Mouse (Mus musculus) 3134 (cell line): ENCODE measurements around the gene Mrm1.
"Not testable (repeated sequence)": the region's sequence is repeated elsewhere in the genome, so short reads cannot be mapped to it uniquely, and the experiment has no call there.

Experiments
- DNase-seq: peaks from one replicate; pipeline ENCODE4 v3.0.0-alpha.2; 2011; ENCODE audit warnings: low spot score; ENCODE audit not compliant: insufficient read length; ENCODE audit errors: extremely low read depth

Gene Mrm1

DNA sequence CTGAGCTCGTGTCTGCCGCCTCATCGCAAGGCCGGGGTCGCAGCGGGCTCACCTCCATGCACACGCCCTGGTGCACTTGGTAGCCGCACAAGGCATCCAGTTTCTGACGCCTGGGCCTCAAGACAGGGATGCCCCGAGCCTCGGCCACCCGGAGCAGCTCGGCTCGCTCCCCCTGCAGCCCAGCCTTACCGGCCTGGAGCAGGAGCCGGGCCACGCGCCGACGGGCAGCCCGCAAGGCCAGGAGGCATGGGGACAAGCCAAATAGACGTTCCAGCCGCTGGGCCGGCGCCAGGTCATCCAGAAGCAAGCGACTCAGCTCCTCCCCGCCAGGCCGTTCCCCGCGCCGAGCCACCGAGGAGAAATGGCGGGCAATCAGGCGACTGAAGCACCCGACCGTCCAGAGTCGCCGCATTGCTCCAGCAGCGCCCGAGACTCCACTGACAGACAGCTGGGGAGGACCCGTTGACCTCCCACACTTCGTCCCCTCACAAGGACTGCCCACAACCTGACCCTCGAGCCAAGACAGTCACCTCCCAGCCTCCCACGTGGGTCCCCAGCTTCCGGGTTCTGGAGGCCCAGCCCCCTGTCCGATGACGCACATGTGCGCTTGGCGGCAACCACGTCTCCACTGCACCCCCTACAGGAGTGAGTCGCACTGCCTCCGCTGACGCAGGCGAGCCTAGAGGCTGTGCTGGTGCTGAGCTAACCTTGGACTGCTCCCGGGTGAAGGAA lies at the start of gene Mrm1:
Mrm1 (minus strand) TSS at position 555 of the 732 bp plus-strand sequence.
- DNase-seq, result peak; percentile 99

DNA sequence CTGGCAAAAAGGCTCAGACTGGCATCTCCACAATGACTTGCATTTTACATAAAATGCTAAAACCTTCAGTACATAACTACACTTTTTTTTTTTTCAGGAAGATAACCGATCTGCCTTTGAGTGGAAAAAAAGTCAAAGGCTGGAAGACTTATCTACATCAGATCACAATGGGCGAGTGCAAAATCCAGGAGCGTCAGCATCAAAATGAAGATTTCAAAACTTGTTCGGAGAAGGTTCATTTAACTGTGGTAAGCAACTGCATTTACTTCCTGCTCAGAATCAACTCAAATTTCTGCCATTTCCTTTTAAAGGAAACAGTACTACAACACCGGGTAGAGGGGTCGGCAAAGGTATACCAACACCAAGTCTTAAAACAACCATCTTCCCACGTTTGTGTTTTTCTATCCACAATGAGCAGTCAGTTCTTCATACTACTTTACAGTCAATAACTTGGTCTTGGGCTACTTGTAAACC lies 49.5 kb upstream of the Mrm1 start:
- DNase-seq, result no peak

DNA sequence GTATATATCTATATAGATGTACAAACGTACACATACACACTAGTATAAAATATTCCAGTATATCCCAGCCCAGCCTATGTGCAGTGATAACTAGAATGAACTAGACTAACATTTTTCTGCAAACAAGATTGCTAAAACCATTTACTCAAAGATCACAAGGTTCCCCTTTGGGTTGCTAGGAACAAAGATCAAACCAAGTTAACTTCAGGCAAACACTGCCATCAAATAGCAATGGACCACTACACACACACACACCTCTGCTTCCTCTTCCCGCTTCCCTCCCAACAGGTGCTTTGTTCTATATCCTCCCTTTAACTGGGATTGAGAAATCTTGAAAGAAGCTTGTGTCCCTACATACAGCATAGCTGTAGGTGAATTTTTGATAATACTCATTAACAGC lies 48.3 kb upstream of the Mrm1 start:
- no peak for DNase-seq

DNA sequence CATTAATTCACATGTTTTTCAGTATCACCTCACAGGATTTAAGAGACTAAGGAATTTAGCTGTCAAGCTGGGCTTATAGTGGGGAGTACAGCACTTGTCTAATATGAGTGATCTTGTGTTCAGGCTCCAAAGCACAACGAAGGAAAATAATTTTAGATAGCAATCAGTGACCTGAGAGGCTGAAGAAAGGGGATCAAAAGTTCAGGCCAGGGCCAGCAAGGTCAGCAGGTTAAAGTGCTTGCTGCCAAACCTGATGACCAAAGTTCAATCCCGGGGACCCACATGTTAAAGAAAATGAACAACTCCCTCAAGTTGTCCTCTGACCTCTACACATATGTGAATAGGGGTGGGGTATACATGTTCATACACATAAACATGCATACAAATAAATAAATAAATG lies 46.0 kb upstream of the Mrm1 start:
- DNase-seq, result no peak

DNA sequence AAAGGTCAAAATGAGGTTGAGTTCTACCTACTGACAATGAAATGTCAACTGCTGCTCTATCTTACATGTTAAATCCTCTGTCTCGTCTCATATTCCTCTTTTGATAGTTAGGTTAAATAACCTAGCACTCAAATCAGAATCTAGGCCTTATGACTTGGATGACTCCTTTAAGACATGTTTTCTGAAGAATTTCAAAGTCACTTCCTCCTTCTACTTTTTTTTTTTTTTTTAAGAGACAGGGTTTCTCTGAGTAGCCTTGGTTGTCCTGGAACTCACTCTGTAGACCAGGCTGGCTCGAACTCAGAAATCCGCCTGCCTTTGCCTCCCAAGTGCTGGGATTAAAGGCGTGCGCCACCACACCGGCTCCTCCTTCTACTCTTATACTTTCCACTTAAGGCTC lies 36.0 kb upstream of the Mrm1 start:
- DNase-seq, result no peak

DNA sequence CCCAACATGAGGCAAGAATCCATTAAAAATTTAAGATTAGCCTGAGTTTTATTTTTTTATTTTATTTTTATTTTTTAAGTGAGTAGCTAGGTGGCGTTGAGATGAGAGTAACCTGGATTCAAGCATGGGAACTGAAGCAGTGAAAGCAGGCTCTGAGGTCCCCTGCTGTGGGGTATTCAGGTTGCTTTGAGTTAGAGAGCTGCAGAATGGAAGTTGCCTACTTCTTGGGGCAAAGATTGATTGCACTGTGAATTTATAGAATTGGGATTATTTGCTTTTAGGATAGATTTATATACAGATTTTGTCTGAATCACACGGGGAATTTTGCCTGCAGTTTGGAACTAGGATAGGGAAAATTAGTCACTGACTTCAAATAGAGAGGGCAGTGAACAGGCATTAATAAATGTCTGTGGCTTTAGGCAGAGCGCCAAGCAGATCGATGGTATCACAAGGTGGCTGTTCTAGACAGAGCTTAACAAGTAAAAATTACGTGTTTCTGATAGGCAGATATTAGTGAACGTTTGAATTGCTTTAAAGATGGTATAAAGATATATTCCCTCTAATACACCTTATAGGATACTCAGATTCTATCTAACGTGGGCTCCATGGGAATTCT lies 28.3 kb upstream of the Mrm1 start:
- DNase-seq, result no peak

DNA sequence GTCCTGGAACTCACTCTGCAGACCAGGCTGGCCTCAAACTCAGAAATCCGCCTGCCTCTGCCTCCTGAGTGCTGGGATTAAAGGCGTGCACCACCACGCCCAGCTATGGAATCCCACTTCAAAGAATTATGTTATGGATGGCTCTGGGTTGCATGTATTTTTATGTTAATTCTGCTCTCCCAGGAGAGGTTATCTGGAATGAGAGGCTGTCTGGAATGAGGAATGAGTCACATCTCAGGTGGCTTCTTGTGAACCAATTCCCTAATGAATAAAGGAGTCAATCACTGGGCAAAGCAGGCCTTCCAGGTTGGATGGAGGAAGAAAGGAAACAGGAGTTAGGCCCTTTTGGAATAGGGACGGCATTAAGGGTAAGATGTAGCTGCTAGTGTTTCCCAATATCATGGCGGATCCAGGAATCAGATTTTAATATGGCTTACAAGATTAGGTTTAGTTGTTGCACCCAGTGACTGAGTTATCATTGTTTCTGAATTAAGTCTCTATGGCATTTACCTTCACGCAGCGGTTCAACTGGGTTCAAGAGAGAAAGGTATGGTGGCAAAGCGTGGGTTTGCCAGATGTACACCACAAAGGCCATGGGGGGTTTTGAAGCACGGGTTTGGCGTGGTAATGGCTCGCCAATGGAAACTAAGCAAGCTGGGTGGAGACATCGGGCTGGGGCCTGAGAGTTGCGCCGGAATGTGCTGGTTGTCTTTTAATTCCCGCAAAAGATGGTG lies 27.6 kb upstream of the Mrm1 start:
- no peak for DNase-seq

DNA sequence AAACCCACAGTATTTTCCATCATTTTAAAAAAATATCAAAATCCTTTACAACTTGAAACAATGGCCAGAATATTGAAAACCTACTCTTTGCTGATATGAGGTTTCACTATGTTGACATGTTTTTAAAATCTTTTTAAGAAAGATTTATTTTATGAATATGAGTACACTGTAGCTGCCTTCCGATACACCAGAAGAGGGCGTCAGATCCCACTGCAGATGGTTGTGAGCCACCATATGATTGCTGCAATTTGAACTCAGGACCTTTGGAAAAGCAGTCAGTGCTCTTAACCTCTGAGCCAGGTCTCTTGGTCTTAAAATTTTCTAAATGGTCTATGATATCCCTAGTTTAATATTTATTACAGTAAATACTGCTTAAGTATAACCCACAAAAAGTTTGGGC lies 20.0 kb upstream of the Mrm1 start:
- no peak for DNase-seq

DNA sequence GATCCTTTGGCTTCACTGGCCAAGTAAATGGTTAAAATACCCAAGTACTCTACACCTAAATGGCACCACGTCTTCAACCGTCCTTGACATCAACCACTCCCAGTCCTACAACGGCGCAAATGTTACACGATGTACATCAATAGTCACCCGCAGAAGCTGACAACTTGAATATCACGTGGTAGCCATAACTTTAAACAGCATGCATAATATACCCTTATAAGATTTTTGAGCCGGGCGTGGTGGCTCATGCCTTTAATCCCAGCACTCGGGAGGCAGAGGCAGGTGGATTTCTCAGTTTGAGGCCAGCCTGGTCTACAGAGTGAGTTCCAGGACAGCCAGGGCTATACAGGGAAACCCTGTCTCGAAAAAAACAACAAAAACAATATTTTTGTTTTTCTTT lies 10.2 kb upstream of the Mrm1 start:
- not testable (repeated sequence) for DNase-seq

DNA sequence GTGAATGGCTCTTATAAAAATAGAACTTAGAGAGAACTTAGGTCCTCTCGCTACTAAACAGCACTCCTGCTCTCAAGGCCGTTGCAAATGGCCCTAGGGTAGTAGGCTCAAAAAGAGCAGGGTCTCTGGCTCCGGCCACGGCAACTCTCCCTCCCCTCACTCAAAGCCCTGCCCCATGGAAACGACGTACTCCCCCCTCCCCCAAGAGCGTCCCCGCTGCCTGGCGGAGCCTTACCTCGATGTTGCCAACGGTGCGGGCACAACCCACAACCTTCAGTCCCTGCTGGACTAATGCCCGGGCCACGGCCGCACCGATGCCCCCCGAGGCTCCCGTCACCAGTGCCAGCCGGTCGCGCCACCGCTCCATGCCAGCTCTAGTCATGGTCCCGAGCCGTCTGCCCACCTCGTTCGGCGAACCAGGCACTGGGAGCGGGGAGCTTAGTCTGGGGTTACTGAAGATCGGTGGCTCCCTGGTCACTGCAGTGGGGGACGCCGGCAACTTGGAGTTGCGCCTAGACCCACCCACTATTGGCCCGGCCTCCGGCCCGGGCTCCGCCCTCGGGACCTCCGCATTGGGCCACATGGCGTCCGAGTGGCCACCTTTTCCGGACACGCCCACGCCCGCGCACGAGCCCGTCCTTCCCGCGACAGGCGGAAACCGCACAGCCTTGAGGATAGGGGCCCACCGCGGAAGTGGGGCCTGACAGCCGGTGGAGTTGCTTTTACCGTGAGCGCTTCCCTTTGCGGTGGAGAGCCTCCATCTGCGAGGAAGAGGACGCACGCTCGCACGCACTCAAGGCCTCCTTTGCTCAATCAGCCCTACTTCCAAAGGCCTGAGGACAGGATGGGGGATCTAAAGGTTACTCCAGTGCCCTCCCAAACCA lies 9.4 kb upstream of the Mrm1 start, which contains the start of gene Dhrs11:
Dhrs11 (minus strand) TSS at position 479 of the 884 bp plus-strand sequence.
- peak; percentile 97 for DNase-seq

DNA sequence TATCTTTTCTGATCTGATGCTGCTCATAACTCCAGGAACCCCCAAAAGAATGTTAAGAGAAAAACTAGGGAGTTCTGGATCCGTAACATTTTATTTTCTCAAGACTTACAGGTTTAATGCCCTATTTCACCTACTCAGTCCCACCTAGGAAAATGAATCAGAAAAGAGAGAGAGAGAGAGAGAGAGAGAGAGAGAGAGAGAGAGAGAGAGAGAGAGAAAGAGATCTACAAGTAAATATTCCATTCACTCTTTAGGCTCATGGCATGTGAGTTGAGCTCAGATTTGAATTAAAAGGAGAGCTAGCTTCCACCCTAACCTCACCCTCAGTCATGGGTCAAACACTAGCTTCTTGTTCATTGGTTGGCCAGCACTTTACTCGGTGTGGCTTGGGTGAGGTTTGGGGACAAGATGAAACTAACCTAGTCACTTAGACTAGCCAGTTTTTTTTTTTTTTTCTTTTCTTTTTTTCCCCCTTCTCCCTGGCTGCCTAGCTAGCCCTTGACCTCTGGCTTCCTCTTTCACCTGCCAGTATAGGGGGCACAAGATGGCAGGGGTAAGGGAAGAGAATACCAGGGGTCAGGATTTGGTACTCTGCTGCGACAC lies 8.7 kb upstream of the Mrm1 start:
- no peak for DNase-seq

DNA sequence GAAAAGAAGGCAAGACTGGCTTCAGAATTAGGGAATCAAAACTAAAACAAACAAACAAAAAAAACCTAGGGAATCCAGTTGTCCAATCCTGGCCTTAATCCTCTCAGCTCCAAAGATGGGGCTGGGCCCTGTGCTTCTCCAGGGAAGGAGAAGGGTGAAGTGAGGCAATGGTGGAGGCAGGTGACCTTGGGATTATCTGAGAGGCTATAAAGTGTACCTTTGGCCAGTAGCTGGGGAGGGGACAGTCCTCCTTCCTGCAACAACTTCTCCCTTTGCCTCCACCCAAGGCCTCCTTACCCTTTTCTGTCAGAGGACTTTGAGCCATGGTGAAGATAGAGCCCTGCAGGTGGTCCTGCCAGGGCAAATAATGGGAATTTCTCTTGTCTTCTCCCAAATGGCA lies 8.2 kb upstream of the Mrm1 start:
- DNase-seq, result no peak

DNA sequence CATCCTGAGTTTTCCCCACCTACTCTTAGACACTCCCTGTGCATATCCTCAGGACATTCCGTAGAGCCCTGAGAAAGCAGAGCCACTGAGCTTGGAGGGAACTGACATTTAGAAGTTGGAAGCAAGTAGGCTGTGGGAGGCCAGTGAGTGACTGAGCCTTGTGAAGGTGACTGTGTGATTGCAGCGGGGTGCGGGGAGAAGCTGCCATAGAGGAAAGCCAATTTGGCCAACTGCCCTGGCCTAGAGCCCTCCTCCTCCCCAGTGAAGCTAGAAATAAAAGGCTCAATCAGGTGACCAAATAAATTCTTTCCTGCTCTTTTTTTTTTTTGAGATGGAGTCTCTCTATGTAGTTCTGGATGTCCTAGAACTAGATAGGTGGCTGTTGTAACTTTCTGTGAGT lies 6.9 kb upstream of the Mrm1 start:
- no peak for DNase-seq

DNA sequence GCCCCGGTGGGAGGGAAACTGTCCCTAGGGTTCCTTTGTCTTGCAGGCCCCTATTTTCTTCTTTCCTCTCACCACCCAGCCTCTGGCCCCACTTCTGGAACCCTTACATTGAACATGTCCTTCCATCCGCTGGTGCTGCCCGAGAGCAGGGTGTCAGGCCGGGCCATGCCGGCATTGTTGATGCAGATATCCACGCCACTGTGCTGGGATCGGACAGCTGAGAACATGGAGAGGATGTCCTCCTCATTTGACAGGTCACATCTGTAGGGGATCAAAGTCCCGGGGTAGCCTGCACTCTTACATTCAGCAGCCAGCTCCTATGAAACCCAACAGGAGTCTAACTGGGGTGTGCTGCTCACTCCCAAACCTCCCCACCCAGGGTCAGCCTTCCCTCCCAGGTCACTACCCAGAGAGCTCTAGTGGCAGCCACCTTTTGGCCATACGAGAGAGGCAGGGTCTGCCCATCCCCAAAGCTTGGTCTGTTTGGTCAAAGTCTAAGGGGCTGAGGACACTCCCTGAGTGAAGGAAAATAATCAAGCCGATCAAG lies 6.0 kb upstream of the Mrm1 start:
- DNase-seq, result no peak

DNA sequence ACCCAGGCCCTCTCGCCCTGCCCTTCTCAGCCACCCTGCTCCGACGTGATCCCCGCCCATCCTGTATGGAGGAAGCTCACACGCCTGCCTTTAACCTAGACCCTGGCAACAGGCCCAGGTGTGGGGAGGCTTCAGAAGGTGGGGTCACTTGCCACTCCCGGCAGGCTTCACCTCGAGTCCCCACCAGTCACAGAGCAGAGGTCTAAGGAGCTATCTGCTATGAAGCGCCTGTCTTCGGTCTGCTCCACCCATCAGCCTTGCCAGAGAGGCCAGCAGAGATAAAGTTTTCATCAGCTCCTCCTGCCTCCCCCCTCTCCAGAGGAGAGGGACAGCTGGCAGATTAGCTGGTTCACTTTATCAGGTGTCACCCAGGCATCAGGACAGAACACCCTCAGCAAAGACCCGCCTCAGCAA lies 4.2 kb upstream of the Mrm1 start:
- DNase-seq, result no peak

DNA sequence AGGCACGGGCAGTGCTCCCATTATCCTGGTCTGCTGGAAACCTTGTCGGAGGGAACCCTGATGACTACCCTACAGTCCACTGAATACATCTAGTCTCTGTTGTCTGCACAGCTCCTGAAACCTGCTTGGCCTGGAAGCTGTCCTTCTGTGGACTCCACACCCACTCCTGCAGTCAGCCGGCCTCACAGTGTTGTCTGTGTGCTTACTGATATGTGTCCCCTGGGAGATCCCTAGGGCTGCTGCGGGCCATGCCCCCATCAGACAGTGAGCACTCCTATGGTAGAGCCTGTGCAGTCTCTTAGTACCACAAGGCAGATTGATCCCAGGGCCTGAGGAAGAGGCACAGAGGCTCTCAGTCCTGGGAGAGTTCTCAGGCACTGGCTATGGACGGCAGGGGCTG lies 3.2 kb upstream of the Mrm1 start:
- no peak for DNase-seq

DNA sequence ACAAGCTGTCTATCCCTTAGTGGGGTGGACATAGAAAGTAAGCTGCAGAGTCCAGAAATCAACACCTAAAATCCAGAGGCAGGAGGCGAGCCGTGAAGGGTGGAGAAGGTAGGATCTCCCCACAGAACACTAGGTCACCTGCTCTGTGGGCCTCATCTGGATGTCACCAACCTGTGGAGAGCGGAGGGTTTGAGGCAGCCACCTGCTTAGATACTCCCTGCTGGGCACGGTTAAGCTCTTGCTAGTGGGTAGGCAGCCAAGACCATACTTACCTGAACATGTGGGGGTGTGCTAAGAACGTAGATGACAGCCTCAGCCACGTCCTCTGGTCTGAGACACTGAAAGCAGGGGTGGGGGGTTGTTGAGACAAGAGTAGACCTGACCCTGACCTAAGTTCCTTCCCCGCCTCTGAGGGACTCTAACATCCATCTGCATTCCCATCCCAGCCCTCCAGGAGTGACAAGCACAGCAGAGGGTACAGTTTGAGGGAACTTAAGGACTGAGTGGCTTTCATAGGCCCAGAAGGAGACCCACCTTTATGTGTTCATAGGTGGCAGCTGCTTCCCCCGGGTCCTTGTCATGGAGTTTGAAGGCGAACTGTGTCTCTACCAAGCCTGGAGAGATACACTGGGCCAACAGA lies 1.9 kb upstream of the Mrm1 start:
- DNase-seq, result no peak

DNA sequence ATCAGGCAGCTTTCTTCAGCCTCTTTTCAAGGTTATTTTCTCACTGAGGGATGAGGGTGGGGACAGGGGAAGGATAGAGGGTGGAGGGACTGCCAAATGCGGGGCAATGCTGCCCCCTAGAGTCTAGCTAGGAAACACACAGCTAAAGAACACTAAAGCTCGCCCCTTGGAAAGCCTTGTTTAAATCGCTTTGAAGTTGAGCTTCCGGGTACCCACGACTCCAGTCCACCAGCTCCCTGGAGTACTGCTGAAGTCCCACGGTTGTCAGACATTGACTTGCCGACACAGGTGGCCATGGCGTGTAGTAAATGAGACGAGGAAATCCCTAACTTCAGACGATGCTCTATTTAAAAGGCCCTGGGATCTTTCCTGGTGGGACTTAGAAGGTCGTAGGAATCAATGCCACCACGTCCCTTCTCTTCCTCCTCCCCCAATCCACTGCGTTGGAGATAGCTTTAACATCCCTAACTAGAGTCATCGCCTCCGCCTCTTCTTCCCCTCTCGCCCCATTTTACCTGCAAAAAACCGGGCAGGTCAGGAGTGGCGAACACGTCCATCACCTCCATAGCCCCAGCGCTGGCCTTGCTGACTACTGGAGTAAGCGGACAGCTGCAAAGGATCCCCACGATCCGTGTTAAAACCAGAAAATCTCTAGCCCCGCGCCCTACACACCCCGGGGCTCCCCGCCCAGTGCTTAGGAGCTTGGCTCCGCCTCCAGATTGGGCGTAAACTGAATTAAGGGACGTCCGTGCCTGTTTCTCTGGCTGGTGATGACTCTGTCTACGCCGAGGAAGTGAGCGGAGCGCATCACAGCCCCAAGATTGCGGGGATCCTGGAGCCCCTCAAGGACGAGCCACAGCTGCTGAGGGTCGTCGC lies 992 bp downstream of the Mrm1 start:
- DNase-seq, result peak; percentile 91

DNA sequence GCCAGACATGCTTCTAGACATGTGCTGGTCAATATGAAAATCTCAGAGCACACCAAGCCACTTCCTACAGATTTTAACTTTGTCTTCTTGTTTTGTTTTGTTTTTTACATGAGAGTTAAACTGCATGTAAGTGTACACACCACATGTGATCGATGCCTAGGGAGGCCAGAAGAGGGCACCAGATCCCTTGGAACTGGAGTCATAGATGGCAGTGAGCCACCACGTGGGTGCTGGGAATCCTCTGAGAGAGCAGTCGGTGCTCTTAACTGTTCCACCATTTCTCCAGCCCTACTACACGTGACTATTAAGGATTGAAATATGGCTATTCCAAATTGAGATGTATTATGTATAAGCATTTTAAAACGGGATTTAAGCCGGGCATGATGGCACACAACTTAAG lies 2.0 kb downstream of the Mrm1 start:
- DNase-seq, result no peak
